Mouse (Mus musculus) mesoderm, embryonic 11.5 days (tissue): ENCODE results near the gene Ago3.

Source experiments
- DNase-seq: peaks from one replicate; pipeline ENCODE4 v3.0.0-alpha.2; 2012; ENCODE audit warnings: low read depth, low spot score

Gene Ago3

GRCm38 (mm10) chr4:126310344-126310743 lies 119.0 kb downstream of the Ago3 start:
- no peak for DNase-seq

GRCm38 (mm10) chr4:126309922-126310309 lies 119.4 kb downstream of the Ago3 start:
- peak; percentile 94 for DNase-seq

GRCm38 (mm10) chr4:126309211-126309921 lies 120.0 kb downstream of the Ago3 start:
- peak; percentile 53 for DNase-seq

- DNase-seq, result no peak
Observed at GRCm38 (mm10) chr4:126306827-126307226, 122.5 kb downstream of the Ago3 start.

- no peak for DNase-seq
Observed at GRCm38 (mm10) chr4:126306058-126306457, 123.3 kb downstream of the Ago3 start.

GRCm38 (mm10) chr4:126305428-126305827 lies 123.9 kb downstream of the Ago3 start:
- DNase-seq, result no peak

GRCm38 (mm10) chr4:126303877-126304276 lies 125.5 kb downstream of the Ago3 start:
- DNase-seq, result no peak

- DNase-seq, result peak; percentile 44
Observed at GRCm38 (mm10) chr4:126301584-126302309, 127.6 kb downstream of the Ago3 start.

- DNase-seq, result peak; percentile 55
Observed at GRCm38 (mm10) chr4:126300916-126301583, 128.3 kb downstream of the Ago3 start.

- no peak for DNase-seq
Observed at GRCm38 (mm10) chr4:126296617-126297101, 132.7 kb downstream of the Ago3 start.

- DNase-seq, result no peak
Observed at GRCm38 (mm10) chr4:126295937-126296336, 133.4 kb downstream of the Ago3 start.

- no peak for DNase-seq
Observed at GRCm38 (mm10) chr4:126295152-126295551, 134.2 kb downstream of the Ago3 start.

- DNase-seq, result no peak
Observed at GRCm38 (mm10) chr4:126291196-126291595, 138.2 kb downstream of the Ago3 start.

- no peak for DNase-seq
Observed at GRCm38 (mm10) chr4:126290314-126290713, 139.0 kb downstream of the Ago3 start.

- no peak for DNase-seq
Observed at GRCm38 (mm10) chr4:126288085-126288666, 141.2 kb downstream of the Ago3 start.

GRCm38 (mm10) chr4:126287302-126287995 lies 141.9 kb downstream of the Ago3 start:
- no peak for DNase-seq

GRCm38 (mm10) chr4:126286492-126286891 lies 142.9 kb downstream of the Ago3 start, which contains the start of gene Col8a2:
TSS of gene Col8a2 (plus strand) at chr4:126286793.
- no peak for DNase-seq

GRCm38 (mm10) chr4:126283582-126283981 lies 145.8 kb downstream of the Ago3 start:
- no peak for DNase-seq

- DNase-seq, result no peak
Observed at GRCm38 (mm10) chr4:126281706-126282105, 147.7 kb downstream of the Ago3 start.
